Mouse (Mus musculus): Measurements from ENCODE around the gene Casr. TPM values are rescaled to one million over a fixed set of nuclear protein-coding genes. Genes with fewer than 3 reads are reported as not detected.
A peak's percentile ranks its signal among the peaks of the same experiment; 100 is the strongest.

The Casr gene
- 10 to 100 TPM in 1 of 2 experiments, 1 to 10 TPM in 1; 9.4 to 13.6 TPM for total RNA-seq (2021)
- long read RNA-seq, experiment 1, partial matches to known transcripts: 0 of 2 reads
- long read RNA-seq, experiment 1, other reads (novel, unspliced or antisense): 2 of 2 reads
- long read RNA-seq, experiment 2, partial matches to known transcripts: 0 of 2 reads
- long read RNA-seq, experiment 2, other reads (novel, unspliced or antisense): 1 of 2 reads

DNA sequence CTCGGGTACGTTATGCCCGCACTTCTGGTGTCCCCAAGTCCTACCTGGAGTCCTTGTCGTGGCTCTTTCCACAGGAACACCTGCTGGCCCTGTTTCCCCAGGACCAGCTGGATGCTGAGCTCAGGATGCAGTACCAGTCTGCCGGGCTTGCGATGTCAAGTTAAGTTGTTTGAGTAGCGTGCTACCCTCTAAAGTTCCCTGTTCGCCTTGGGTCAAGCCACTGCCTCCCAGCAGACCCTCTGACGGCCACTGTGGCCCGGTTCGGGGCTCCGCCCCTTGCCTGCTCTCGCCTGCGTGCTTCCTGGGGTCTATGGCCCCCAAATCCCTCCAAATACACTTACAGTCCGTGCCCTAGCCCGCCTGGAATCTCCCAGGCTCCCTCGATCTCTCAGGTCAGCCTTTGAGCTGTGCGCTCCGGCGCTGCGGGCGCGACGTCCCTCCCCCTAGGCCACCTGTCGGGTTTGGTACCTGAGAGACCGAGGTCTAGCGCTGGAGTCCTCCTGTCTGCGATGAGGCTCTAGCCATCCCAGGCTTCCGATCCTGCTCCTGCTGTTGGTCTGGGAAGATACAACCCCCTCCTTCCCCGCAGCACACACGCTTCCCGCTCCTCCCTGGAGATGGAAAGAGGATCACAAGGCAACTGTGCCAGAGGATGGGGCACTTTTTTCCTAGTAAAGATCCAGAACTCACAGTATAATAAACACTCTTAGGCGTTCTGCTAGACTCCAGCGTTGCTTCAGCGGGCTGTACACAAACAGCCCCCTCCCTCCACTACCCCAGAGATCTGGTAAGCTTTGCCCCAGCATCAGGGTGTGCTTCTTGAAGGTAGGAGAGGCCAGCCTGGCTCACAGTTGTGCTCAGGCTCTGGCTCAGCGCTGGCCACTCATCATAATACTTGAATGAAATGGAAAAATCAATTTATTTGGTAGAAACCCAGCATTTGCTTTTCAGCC is at the start of gene Casr:
TSS of gene Casr (minus strand) at position 756 of the 953 bp plus-strand sequence.
- DNase-seq (ENCODE audit: low spot score in 2 of 2): no peak

DNA sequence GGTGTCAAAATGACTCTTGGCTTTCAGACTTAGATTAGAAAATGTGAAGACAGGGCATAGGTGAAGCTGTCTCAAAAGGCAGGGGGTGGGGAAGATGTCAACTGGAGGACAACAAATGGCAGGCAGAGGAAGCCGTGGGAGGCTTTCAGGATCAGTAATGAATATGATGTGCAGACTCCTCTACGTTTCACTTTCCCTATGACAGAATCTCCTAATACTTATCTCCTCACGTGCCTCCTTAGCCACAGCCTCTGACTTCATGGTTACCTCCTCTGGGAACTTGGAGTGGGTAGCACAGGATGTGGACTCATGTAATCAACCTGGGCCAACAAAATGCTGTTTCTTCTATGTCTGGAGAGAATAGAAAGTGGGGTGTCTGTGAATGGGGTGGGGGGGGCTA is 40.7 kb upstream of the Casr start:
- no peak for DNase-seq (ENCODE audit: low spot score in 2 of 2)

DNA sequence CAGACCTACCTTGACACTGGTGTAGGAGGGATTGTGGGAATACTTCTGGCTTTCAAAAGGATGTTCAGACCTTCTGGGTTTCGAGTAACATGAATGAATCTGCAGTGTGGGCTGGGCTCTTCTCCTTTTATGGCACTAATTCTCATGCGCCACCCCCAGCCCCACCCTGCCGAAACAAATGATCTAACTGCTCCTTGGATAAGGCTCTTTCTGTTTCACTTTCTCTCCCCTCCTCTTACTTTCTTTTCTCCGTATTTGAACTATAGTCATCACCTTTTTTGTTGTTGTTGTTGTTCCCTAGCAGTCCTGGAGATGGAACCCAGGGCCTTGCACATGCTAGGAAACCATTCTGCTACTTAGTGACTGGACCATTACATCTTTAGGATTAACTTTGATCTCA is 36.3 kb upstream of the Casr start:
- DNase-seq (ENCODE audit: low spot score in 2 of 2): no peak

DNA sequence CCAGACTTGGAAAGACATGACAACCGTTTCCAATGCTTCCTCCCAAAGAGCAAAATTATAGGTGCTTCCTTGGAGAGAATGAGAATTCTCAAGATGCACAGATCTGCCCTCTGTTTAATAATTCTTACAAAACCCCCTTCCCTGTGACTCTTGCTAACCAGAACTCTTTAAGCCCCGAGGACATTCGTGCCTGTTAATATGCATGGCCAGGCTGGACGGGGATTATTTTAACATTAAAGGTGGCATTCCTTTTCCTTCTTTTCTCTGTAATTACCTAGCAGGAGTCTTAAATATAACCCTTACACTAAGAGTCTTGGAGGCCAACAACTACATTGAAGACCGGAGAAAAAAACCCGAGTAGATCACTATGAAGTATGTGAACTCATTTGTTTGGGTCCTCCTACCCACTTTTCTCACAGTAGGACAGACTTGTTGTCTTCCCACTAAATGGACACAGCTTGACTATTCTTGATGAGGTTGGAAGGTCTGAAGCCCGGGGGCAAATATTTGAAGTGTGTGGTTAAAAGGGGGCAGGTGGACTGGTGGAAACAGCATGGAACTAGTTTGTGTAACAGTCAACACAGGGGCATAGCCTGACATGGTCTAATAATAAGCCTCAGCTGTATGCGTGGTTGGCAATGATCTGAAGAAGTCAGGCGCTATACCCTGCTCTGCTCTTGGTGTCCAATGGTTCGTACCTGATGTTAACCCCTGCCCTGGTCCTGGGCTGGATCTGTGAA is 34.9 kb upstream of the Casr start:
- DNase-seq (ENCODE audit: low spot score in 2 of 2): no peak

DNA sequence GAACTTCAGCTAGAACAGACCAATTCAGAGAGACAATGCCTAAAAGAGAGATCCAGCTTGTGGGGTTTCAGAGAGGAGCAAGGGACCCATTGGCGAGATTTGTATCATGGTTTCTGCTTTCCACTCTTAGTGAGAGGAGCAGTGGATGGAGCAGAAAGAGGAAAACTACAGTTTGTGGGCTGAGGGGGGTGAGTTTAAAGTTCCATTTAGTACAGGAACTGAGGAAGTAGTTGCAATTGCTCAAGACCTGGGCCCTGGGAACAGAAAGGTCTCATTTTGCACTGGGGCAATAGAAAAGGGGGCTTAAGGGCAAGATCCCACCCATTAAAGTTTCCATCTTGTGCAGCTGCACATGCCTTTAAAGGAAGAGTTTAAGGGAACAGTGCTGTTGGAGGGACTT is 28.0 kb upstream of the Casr start:
- DNase-seq (ENCODE audit: low spot score in 2 of 2): no peak

DNA sequence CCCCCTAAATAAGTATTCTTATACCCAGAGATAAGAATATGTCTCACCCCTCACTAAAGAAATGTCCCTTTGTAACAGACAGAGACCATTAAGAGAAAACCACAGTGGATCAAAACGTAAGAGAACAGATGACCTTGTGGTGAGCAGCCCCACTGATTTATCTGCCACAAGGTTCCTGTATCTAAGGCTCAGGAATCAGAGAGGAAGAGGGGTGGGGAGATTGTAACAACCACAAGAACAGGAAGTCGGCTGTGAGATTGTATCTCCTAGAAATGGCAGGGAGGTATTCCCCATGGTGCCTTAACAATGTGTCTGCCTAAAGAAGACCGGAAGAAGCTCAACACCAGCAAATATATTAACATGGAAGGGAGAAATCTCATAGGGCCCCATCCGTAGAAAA is 26.0 kb upstream of the Casr start:
- DNase-seq (ENCODE audit: low spot score in 2 of 2): no peak

DNA sequence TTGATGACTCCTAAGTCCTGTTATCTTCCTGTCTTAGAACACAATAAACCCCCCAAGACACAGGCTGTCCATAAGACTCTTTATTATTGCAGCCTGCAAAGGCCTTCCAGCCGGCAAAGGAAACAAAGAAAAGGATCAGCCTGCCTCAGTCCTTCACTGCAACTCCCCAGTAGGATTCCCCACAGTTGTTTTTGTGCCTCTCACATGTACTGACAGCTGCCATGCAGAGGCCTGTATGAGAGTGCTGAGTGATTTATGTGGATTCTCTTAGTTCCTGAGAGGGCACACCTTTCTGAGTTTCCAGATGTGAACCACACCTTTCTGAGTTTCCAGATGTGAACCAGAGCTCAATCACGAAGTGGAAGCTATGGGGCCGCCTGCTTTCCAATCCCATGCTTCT is 20.1 kb upstream of the Casr start:
- DNase-seq (ENCODE audit: low spot score in 2 of 2): no peak

DNA sequence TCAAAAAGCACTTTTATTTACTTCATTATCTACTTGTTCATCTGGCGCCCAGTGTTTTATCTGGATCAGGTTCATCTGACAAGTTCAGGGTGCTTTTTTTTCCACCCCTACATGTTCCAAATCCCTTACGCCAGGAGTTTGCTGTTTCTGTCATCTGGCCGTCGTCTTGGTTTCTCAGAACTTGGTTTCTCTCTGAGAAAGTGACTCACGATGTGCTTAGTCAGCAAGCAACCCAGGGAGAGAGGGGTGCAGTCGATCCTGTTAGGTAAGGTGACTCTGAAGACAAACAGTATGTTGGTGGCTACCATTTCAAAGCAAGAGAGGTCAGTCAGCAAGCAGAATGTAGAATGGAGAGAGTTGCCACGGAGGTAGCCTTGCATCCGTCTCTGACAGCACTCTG is 10.0 kb upstream of the Casr start:
- DNase-seq (ENCODE audit: low spot score in 2 of 2): no peak

DNA sequence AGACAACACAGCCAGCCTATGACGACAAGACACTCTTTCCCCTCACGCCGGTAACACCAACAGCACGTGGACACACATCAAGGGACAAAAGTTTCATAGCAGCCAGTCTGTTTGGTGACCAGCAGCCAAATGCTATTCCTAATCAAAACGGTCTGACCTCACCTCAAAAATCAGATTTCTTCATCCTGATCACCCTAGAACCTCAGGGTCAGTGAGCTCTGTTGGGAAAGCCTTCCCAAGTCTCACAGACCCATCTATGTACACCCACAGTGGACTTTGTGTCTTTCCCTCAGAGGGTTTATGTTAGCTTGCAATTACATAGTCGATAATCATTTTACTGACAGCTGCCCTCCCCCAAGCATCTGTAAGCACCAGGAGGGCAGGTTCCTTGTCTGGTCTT is 2.4 kb downstream of the Casr start:
- no peak for DNase-seq (ENCODE audit: low spot score in 2 of 2)

DNA sequence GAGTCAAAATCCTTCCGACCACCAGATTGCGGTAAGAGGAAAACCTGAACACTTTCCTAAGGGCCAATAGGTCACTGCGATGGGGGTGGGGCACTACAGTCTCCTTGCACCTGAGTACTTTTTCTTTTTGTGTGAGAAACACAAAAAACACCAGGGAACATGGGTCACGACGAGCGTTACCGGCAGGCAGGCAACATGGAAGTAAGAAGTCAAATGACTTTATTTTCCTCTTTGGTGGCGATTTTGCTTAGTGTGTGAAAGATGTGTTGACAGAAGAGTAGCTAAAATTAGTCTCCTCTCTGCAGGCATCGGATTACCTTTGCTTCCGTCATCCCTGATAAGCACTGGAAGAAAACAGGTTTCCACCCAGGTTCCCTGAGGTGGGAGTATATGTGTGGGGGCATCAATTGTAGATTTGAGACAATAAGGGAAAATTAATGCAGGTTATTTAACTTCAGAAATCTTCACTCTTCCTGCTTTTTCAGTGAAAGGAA is 6.2 kb downstream of the Casr start:
- no peak for DNase-seq (ENCODE audit: low spot score in 2 of 2)

DNA sequence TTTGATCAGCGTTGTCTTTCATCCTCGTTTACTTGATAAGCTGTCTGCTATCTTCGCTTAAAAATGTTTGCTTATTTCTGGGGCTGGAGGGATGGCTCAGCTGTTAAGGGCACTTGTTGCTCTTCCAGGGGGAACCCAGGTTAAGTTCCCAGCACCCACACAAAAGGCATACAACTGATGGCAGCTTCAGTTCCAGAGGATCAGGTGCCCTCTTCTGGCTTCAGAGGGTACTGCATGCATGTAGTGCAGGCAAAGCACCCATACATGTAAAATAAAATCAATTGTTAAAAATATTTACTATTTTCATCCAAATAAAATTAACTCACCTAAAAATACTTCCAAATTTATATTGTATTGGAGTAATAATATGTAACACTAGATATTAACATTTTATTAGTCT is 8.3 kb downstream of the Casr start:
- no peak for DNase-seq (ENCODE audit: low spot score in 2 of 2)

DNA sequence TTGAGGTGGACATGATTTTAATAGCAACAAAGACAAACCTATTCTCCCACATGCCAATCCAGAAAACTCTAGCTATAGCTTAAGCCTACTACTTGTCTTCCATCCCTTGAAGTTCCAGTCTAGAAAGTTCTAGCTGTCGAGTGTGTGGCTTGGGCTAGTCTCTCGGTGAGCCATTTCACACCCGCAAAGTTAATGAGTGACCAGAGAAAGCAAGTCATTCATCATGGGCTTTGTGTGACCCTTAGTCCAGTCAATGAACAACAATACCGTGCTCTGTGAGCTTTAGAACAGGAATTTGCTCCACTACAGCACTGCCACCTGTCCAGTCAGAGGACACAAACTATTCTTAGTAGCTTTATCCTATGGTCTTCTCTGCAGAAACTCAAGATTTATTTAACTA is 16.6 kb downstream of the Casr start:
- no peak for DNase-seq (ENCODE audit: low spot score in 2 of 2)

DNA sequence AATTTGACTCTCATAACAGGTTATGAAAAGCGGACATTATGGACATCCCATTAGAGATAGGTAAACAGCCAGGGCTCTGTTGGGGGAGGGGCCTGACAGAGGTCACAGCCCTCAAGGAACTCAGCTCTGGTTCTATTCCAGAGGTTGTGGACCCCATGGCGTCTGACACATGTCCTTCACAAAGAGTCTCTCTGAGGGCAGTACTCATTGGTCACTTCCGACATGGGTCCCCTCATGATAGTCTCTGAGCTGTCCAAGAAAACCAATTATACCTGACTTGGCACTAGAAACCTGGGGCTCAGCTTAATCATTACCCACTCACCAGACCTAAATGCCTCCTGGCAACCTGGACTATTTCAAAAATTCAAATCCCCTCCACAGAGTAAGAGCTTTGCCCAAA is 18.9 kb downstream of the Casr start:
- no peak for DNase-seq (ENCODE audit: low spot score in 2 of 2)

DNA sequence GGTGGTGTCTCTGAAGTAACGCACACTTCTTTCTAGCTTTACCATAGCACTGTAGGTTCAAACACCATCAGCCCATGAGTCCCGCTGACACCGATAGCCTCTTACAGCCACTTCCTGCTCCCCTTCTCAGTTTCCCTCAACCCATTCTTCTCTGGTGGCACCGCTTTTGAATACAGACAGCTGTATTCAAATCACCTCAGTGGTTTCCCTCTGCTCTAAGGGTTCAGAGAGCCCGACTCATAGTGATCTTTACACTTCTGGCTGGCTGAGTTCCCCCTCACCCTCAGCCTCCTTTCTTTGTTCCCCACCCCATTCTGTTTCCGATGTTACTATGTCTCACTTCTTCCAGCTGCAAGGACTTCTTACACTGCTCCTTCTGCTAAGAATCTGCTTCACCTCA is 21.1 kb downstream of the Casr start:
- no peak for DNase-seq (ENCODE audit: low spot score in 2 of 2)

DNA sequence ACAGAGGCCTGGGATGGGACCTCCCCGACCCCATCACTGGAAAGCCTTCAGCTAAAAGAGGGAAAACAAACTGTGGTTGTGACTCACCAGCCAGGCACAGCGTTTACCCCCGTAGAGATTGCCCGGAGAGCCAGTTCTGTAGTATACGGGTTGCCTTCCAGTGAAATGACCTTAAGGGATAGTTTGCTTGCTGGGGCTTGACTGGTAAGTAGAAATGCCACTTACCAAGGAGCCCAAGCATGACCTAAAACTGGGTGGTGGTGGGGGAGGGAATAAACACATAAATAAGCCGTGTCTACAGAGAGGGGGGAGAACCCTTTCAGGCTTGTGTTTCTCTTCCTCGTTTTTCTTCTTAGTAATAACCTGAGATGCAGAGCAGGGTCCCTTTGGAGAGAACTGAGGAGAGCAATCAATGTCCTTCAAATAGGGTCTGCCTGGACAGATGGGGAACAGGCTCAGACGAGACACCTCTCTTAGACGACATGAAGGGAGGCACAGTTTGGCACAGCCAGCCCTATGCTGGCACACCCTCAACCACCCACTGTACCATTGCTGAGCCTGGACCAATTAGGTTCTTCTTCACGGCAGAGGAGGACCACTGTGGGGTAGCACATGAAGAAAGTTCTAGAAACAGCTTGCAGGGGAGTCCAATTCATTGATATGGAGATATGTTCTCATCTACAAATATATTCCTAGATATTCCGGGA is 28.8 kb downstream of the Casr start:
- DNase-seq (ENCODE audit: low spot score in 2 of 2): no peak

DNA sequence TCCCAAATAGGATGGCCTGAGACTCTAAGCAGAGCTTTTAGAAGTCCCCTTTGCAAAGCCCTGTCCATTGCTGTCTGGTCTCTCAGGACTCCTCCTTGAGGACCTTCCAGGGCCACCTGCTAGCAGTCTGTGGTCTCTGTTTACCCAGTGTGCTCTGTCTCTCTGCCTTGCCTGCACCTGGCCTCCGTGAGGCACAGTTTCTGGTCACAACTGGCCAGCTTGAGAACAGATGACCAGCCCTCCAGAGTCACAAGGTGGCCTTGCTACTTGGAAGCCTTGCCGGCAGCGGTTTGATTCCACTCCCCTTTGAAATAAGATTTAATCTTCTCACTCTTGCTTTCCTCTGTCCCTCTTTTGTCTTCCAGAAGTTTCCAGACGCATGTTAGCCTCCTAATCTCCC is 29.9 kb downstream of the Casr start:
- DNase-seq (ENCODE audit: low spot score in 2 of 2): no peak

DNA sequence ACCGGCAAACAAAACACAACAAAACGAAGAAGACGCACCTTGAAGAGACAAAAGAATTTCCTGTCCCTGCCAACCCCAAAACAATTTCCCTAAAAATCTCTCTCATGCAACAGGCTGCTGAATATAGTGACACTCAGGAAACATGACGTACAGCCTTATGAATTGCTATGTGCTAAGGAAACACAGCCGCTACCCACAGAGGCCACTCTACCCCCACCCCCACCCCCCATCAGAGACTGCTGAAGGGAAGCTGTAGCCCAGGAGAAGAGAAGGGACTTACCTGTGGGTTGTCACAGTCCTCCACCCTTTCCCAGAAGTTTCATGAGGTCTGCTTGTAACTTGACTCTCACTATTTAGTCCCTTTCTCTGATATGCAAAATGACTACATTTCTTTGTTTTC is 30.3 kb downstream of the Casr start:
- DNase-seq (ENCODE audit: low spot score in 2 of 2): no peak

DNA sequence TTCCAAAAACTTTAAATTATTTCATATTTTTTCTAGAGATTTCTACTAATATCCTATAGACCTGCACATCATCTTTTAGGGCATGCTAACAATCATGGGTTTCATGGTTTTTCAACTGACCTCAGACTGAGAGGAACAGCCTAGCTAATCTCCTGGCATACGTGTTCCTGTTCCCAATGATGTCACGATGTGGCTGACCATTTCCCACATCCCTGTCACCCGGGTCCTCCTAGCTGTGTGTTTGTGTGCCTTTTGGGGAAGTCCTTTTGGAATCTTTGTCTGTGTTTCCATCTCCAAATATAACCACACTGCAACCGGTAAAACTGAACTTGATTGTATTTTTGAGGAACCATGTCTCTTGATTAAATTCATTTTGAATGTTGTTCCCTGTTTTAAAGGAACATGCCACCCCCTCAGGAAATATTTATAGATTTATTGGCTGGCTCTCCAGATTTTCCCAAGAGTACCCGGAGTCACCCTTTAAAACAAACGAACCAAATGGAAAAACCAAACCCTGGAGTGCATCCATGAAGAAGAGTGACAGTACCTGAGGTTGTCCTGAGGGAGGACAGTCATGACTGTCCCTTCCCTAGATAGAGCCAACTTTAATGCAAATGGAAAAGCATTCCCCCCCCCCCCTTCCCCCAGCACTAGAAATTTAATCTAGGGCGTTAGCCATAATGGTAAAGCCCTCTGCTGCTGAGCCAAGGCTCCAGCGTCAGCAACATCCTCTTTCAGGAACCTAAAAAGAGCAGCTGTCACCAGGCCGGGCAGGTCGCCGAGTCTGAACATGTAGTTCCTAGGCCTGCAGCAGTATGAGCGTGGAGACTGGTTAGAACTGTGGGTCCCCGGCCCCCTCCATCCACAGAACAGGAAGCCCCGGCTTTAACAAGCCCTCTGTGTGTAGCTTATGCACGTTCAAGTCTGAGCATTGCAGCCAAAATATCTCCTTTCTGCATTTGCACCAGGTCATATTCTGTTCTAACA is 31.1 kb downstream of the Casr start:
- peak; percentile 10 to 33 for DNase-seq (ENCODE audit: low spot score in 2 of 2)

DNA sequence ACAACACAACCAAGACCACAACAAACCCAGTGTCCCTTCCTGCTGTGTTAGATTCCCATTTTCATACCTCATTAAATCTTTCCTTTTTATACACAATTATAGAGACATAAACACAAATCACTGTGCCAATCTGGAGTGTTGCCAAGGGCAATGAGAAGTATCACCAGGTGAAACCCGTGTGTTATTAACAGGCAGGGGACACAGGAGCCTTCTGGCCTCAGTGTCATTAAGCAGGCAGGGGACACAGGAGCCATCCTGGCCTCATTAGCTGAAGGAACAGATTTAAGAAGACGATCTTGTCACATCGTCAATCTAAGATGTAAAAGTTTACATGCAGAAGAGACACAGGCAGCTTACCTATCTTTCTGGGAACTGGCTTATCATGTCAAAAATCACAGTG is 33.1 kb downstream of the Casr start:
- DNase-seq (ENCODE audit: low spot score in 2 of 2): no peak
